Mouse (Mus musculus) adrenal gland, adult 2 months (tissue): Measurements from ENCODE around the gene Rragc. TPM values are rescaled to one million over a fixed set of nuclear protein-coding genes. Genes with fewer than 3 reads are reported as not detected.
A peak's percentile ranks its signal among the peaks of the same experiment; 100 is the strongest.

Source experiments
- DNase-seq: peaks from one replicate; pipeline ENCODE4 v3.0.0; 2021
- polyA plus RNA-seq: library from polyadenylated mRNA; depleted of rRNA; stranded (reverse); fragments of >200 nt; gene quantifications from 2 replicates; pipeline ENCODE4 v1.2.3, GENCODE M21; 2012; rRNA removed
- total RNA-seq, 2 experiments: library from RNA; stranded (reverse); gene quantifications; 2 replicates each; pipeline ENCODE4 v1.2.3; 2021

The Rragc gene
- total and polyA plus RNA-seq, 3 experiments = 42.8 to 91.4 (median 84.3) TPM

GRCm38 (mm10) chr4:123952059-123952458, 34.8 kb downstream of the Rragc start:
- DNase-seq = no peak

- DNase-seq = peak; percentile 86
Measured at GRCm38 (mm10) chr4:123956703-123957491, 39.7 kb downstream of the Rragc start.

- no peak for DNase-seq
Measured at GRCm38 (mm10) chr4:123957492-123957808, 40.2 kb downstream of the Rragc start.

- no peak for DNase-seq
Measured at GRCm38 (mm10) chr4:123957891-123958290, 40.6 kb downstream of the Rragc start.

GRCm38 (mm10) chr4:123960955-123961354, 43.7 kb downstream of the Rragc start:
- DNase-seq = no peak

GRCm38 (mm10) chr4:123962721-123963120, 45.5 kb downstream of the Rragc start:
- DNase-seq = no peak

- no peak for DNase-seq
Measured at GRCm38 (mm10) chr4:123968663-123969321, 51.5 kb downstream of the Rragc start.

GRCm38 (mm10) chr4:123969458-123969857, 52.2 kb downstream of the Rragc start:
- DNase-seq = no peak

GRCm38 (mm10) chr4:123971059-123971458, 53.8 kb downstream of the Rragc start:
- DNase-seq = no peak

GRCm38 (mm10) chr4:123972423-123973049, 55.3 kb downstream of the Rragc start:
- no peak for DNase-seq

GRCm38 (mm10) chr4:123982105-123982504, 64.9 kb downstream of the Rragc start:
- DNase-seq = no peak

Other genes starting within 250 kb of the Rragc start
- gene Macf1, start 233.1 kb upstream of the Rragc start, total RNA-seq = 100 to 1,000 TPM; 122 to 138 TPM
- 29.1 and 37.6 TPM in 2 replicates for gene Macf1, start 233.1 kb upstream of the Rragc start, polyA plus RNA-seq
- gene Ndufs5, start 199.2 kb upstream of the Rragc start, total RNA-seq = 100 to 1,000 TPM; 178 to 276 TPM
- 11.9 and 15.8 TPM in 2 replicates for gene Ndufs5, start 199.2 kb upstream of the Rragc start, polyA plus RNA-seq
- gene Akirin1, start 167.1 kb upstream of the Rragc start, total RNA-seq = 10 to 100 TPM; 60.4 to 76.5 TPM
- 179 and 200 TPM in 2 replicates for gene Akirin1, start 167.1 kb upstream of the Rragc start, polyA plus RNA-seq
- 1 to 10 TPM in 1 of 2 experiments, under 1 TPM in 1; 0.63 to 1.3 TPM for gene Rhbdl2, start 129.6 kb upstream of the Rragc start, total RNA-seq
- 0.35 and 0.48 TPM in 2 replicates for gene Rhbdl2, start 129.6 kb upstream of the Rragc start, polyA plus RNA-seq
- gene 4933427I04Rik, start 57.8 kb upstream of the Rragc start, total RNA-seq = not detected
- gene 4933427I04Rik, start 57.8 kb upstream of the Rragc start, polyA plus RNA-seq = not detected in 2 replicates
- gene Mycbp, start 12.6 kb upstream of the Rragc start, total RNA-seq = 10 to 100 TPM; 41.7 to 52.8 TPM
- 8.0 and 9.2 TPM in 2 replicates for gene Mycbp, start 12.6 kb upstream of the Rragc start, polyA plus RNA-seq
- gene 4930535I16Rik, start 576 bp downstream of the Rragc start, total RNA-seq = not detected
- 0.54 and 0.82 TPM in 2 replicates for gene 4930535I16Rik, start 576 bp downstream of the Rragc start, polyA plus RNA-seq